Mouse (Mus musculus): ENCODE measurements around the gene Wsb1. TPM values are rescaled to one million over a fixed set of nuclear protein-coding genes. Genes with fewer than 3 reads are reported as not detected.

Gene Wsb1
- polyA plus RNA-seq, 1 experiment from 2014 or later = 256 TPM

GRCm38 (mm10) chr11:79200502-79200901 lies 54.0 kb downstream of the Wsb1 start:
- WGBS = 67% methylated on average over 7 of the region's 7 CpGs
- DNase-seq (ENCODE audit: extremely low spot score, low spot score) = no peak
- H3K4me3 ChIP-seq = no peak overlapping the region
- H3K27me3 ChIP-seq (ENCODE audit: poor library complexity, severe bottlenecking) = no peaks in the 10 kb centered on the region
- peaks cover 32% of the 10 kb centered on the region for H3K4me1 ChIP-seq
- H3K36me3 ChIP-seq (replicated peaks) = no peaks in the 10 kb centered on the region
- H3K9me3 ChIP-seq = no peaks in the 10 kb centered on the region
- H3K27ac ChIP-seq = no peak overlapping the region

- H3K4me1 ChIP-seq = peaks cover 32% of the 10 kb centered on the region
- H3K4me3 ChIP-seq = no peak overlapping the region
- no peaks in the 10 kb centered on the region for H3K9me3 ChIP-seq
- 98% methylated on average over 4 of the region's 4 CpGs for WGBS
- H3K36me3 ChIP-seq (replicated peaks) = no peaks in the 10 kb centered on the region
- no peak overlapping the region for H3K27ac ChIP-seq
- DNase-seq (ENCODE audit: extremely low spot score, low spot score) = no peak
- no peaks in the 10 kb centered on the region for H3K27me3 ChIP-seq (ENCODE audit: poor library complexity, severe bottlenecking)
Observed at GRCm38 (mm10) chr11:79198562-79198961, 55.9 kb downstream of the Wsb1 start.

GRCm38 (mm10) chr11:79197846-79198235 lies 56.6 kb downstream of the Wsb1 start:
- no peak overlapping the region for H3K4me3 ChIP-seq
- H3K27ac ChIP-seq = no peak overlapping the region
- no peaks in the 10 kb centered on the region for H3K9me3 ChIP-seq
- no peaks in the 10 kb centered on the region for H3K36me3 ChIP-seq (replicated peaks)
- no peak for DNase-seq (ENCODE audit: extremely low spot score, low spot score)
- peaks cover 32% of the 10 kb centered on the region for H3K4me1 ChIP-seq
- H3K27me3 ChIP-seq (ENCODE audit: poor library complexity, severe bottlenecking) = no peaks in the 10 kb centered on the region
- WGBS = 84% methylated on average over 6 of the region's 6 CpGs

GRCm38 (mm10) chr11:79196876-79197845 lies 57.3 kb downstream of the Wsb1 start:
- Histone ChIP-seq H3K4me1 (peaks cover 32% of the 10 kb centered on the region), H3K9me3 (no peaks in the 10 kb centered on the region), H3K27me3 (ENCODE audit: poor library complexity, severe bottlenecking) (no peaks in the 10 kb centered on the region), H3K4me3 (no peak overlapping the region), H3K27ac (peak overlapping the region; percentile 31), H3K36me3 (replicated peaks) (no peaks in the 10 kb centered on the region)
- no peak for DNase-seq (ENCODE audit: extremely low spot score, low spot score)
- 75% methylated on average over 13 of the region's 13 CpGs for WGBS

- Histone ChIP-seq H3K4me3 (no peak overlapping the region), H3K27me3 (ENCODE audit: poor library complexity, severe bottlenecking) (no peaks in the 10 kb centered on the region), H3K36me3 (replicated peaks) (no peaks in the 10 kb centered on the region), H3K27ac (peak overlapping the region; percentile 31; the same call in 1 of the 2 replicates), H3K9me3 (no peaks in the 10 kb centered on the region), H3K4me1 (peaks cover 32% of the 10 kb centered on the region)
- no peak for DNase-seq (ENCODE audit: extremely low spot score, low spot score)
- WGBS = 66% methylated on average over 3 of the region's 3 CpGs
Observed at GRCm38 (mm10) chr11:79196196-79196869, 58.1 kb downstream of the Wsb1 start.

- Histone ChIP-seq H3K4me1 (peaks cover 12% of the 10 kb centered on the region), H3K4me3 (no peak overlapping the region), H3K36me3 (replicated peaks) (no peaks in the 10 kb centered on the region), H3K27ac (no peak overlapping the region), H3K27me3 (ENCODE audit: poor library complexity, severe bottlenecking) (no peaks in the 10 kb centered on the region), H3K9me3 (no peaks in the 10 kb centered on the region)
- 85% methylated on average over 1 of the region's 1 CpGs for WGBS
- no peak for DNase-seq (ENCODE audit: extremely low spot score, low spot score)
Observed at GRCm38 (mm10) chr11:79192176-79192575, 62.3 kb downstream of the Wsb1 start.

- no peaks in the 10 kb centered on the region for H3K27me3 ChIP-seq (ENCODE audit: poor library complexity, severe bottlenecking)
- no peaks in the 10 kb centered on the region for H3K9me3 ChIP-seq
- peaks cover 2% of the 10 kb centered on the region; the same call in 1 of the 2 replicates for H3K4me1 ChIP-seq
- H3K4me3 ChIP-seq = no peak overlapping the region
- no peaks in the 10 kb centered on the region for H3K36me3 ChIP-seq (replicated peaks)
- H3K27ac ChIP-seq = no peak overlapping the region
- no peak for DNase-seq (ENCODE audit: extremely low spot score, low spot score)
- WGBS = 92% methylated on average over 4 of the region's 4 CpGs
Observed at GRCm38 (mm10) chr11:79191214-79191613, 63.3 kb downstream of the Wsb1 start.

GRCm38 (mm10) chr11:79190257-79190656 lies 64.2 kb downstream of the Wsb1 start:
- 88% methylated on average over 2 of the region's 2 CpGs for WGBS

More at GRCm38 (mm10) chr11:79190257-79190656, 64.2 kb downstream of the Wsb1 start:
- no peaks in the 10 kb centered on the region for H3K27me3 ChIP-seq (ENCODE audit: poor library complexity, severe bottlenecking)
- DNase-seq (ENCODE audit: extremely low spot score, low spot score) = no peak
- H3K36me3 ChIP-seq (replicated peaks) = no peaks in the 10 kb centered on the region
- H3K4me3 ChIP-seq = no peak overlapping the region
- no peaks in the 10 kb centered on the region for H3K9me3 ChIP-seq
- H3K4me1 ChIP-seq = no peaks in the 10 kb centered on the region
- H3K27ac ChIP-seq = no peak overlapping the region

Other genes starting within 250 kb of the Wsb1 start
- gene Ksr1, start 108.3 kb downstream of the Wsb1 start, polyA plus RNA-seq (2016; fragmentation: Nextera tagmentation; extraction: Ambion mirVana) = 1.9 and 2.8 TPM in 2 replicates
- 0.22 TPM in 1 of 2 replicates, not detected in the other for gene Gm9964, start 42.2 kb upstream of the Wsb1 start, polyA plus RNA-seq (2016; fragmentation: Nextera tagmentation; extraction: Ambion mirVana)
- 6.0 and 7.4 TPM in 2 replicates for gene Nf1, start 85.0 kb upstream of the Wsb1 start, polyA plus RNA-seq (2016; fragmentation: Nextera tagmentation; extraction: Ambion mirVana)
- gene Omg, start 249.4 kb upstream of the Wsb1 start, polyA plus RNA-seq (2016; fragmentation: Nextera tagmentation; extraction: Ambion mirVana) = 0.24 and 0.37 TPM in 2 replicates